Mouse (Mus musculus) bone marrow macrophage, adult 2 months (primary cell): ENCODE measurements at regions not wholly inside any gene's neighbourhood (a gene's known extent, or its start where the extent isn't known, plus 50 kb on each side); places are given as distances from the start of the nearest gene placed in this dataset.

Experiments
- CTCF ChIP-seq: IDR thresholded peaks from 2 replicates; pipeline ENCODE4 v1.5.1; 2012; ENCODE audit warnings: low read depth, mild to moderate bottlenecking, low read length, moderate library complexity
- POLR2A ChIP-seq: IDR thresholded peaks from 2 replicates; pipeline ENCODE4 v1.6.1; 2012; ENCODE audit warnings: mild to moderate bottlenecking, low read depth, low read length, borderline replicate concordance

DNA sequence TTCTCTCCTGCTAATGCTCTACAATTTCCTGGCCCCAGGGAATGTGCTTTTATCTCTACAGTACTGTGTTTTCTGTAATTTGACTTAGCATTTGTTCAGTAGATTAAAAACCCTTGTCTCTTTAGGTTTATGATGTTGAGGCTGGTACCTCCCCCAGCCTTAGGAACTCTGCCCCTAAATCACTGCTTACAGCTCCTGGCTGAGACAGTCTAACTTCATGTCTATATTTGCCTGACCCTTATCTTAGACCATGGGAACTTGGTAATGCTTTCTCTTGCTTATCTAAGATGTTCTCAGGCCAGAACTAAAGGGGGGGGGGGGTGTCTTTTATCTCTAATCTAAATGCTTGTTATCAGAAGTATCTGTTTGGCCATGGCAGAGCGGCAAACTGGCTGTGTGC, 160.1 kb upstream of the Mmadhc start:
- TF ChIP-seq CTCF (no peak), POLR2A (no peak)
